Mouse (Mus musculus): ENCODE results near the gene Fam117b.

- TF ChIP-seq CTCF (IDR thresholded peaks at IDR 0.05; ENCODE audit: control insufficient read depth, insufficient read depth, insufficient replicate concordance, low read depth, low read length) (no peak), POLR2A (IDR thresholded peaks at IDR 0.05; ENCODE audit: control insufficient read depth, low read depth, low read length) (no peak)
These were observed 13.3 kb downstream of the Fam117b start for GRCm38 (mm10) chr1:59926021-59926672.

All from testis, adult 2 months (tissue).